8 mouse cellular contexts compared by ENCODE assay signal in genomic region chr6:125132470-125132869, GRCm38 (mm10). TPM values are rescaled to one million over a fixed set of nuclear protein-coding genes. Genes with fewer than 3 reads are reported as not detected.
A peak's percentile ranks its signal among the peaks of the same experiment; 100 is the strongest.
DNase-seq lines count a peak whose midpoint lies in the region; ATAC-seq and TF ChIP-seq lines count a peak whose summit lies in the region.

No protein-coding gene starts in this region.

- no peaks in the 10 kb centered on the region; the same call in 1 of the 2 replicates for H3K4me1 ChIP-seq in heart, embryonic 11.5 days (ENCODE audit: control insufficient read depth, insufficient read depth, low read length)
- H3K4me1 ChIP-seq in forebrain, embryonic 13.5 days = peaks cover 20% of the 10 kb centered on the region
- H3K4me1 ChIP-seq in liver, embryonic 13.5 days (replicated peaks) = peaks cover 38% of the 10 kb centered on the region

- H3K27ac ChIP-seq in heart, embryonic 11.5 days (ENCODE audit: low read depth, low read length) = no peak overlapping the region
- no peak overlapping the region for H3K27ac ChIP-seq in forebrain, embryonic 13.5 days
- peak overlapping the region; percentile 88 for H3K27ac ChIP-seq in liver, embryonic 13.5 days

- H3K4me2 ChIP-seq in heart, embryonic 11.5 days = peak overlapping the region; percentile 91
- H3K4me2 ChIP-seq in forebrain, embryonic 13.5 days = peak overlapping the region; percentile 96
- H3K4me2 ChIP-seq in liver, embryonic 13.5 days = peak overlapping the region; percentile 97

- peaks cover 49% of the 10 kb centered on the region for H3K36me3 ChIP-seq in heart, embryonic 11.5 days (ENCODE audit: control insufficient read depth, insufficient read depth, low read length)
- H3K36me3 ChIP-seq in C2C12 (ENCODE audit: control insufficient read depth, insufficient read depth) = peaks cover 67% of the 10 kb centered on the region
- H3K36me3 ChIP-seq in forebrain, embryonic 13.5 days (ENCODE audit: poor library complexity, severe bottlenecking) = peaks cover 75% of the 10 kb centered on the region
- H3K36me3 ChIP-seq in liver, embryonic 13.5 days = peaks cover 77% of the 10 kb centered on the region

- peaks cover 57% of the 10 kb centered on the region for H3K79me2 ChIP-seq in C2C12 (ENCODE audit: control insufficient read depth, insufficient read depth)

- H3K79me3 ChIP-seq in C2C12 (ENCODE audit: low read depth) = peaks cover 44% of the 10 kb centered on the region

- H3ac ChIP-seq in C2C12 (ENCODE audit: control insufficient read depth, insufficient read length, low read depth) = peak overlapping the region; percentile 88

- no peaks in the 10 kb centered on the region for H3K9me3 ChIP-seq in heart, embryonic 11.5 days (replicated peaks; ENCODE audit: control insufficient read depth, low read length)
- H3K9me3 ChIP-seq in forebrain, embryonic 13.5 days (replicated peaks) = no peaks in the 10 kb centered on the region
- H3K9me3 ChIP-seq in liver, embryonic 13.5 days (replicated peaks) = no peaks in the 10 kb centered on the region

- no peaks in the 10 kb centered on the region for H3K27me3 ChIP-seq in heart, embryonic 11.5 days (ENCODE audit: control insufficient read depth, insufficient read depth, low read length)
- H3K27me3 ChIP-seq in C2C12 (ENCODE audit: control insufficient read depth, insufficient read depth, insufficient read length) = no peaks in the 10 kb centered on the region
- no peaks in the 10 kb centered on the region for H3K27me3 ChIP-seq in forebrain, embryonic 13.5 days
- H3K27me3 ChIP-seq in liver, embryonic 13.5 days = no peaks in the 10 kb centered on the region

- H3K9ac ChIP-seq in heart, embryonic 11.5 days (ENCODE audit: low read depth, low read length) = peak overlapping the region; percentile 79
- H3K9ac ChIP-seq in forebrain, embryonic 13.5 days = peak overlapping the region; percentile 88
- H3K9ac ChIP-seq in liver, embryonic 13.5 days = peak overlapping the region; percentile 88

- peak overlapping the region; percentile 68 for H3K4me3 ChIP-seq in heart, embryonic 11.5 days (ENCODE audit: low read depth, low read length)
- peak overlapping the region; percentile 91 for H3K4me3 ChIP-seq in C2C12 (ENCODE audit: insufficient read depth, poor library complexity, severe bottlenecking)
- peak overlapping the region; percentile 78 for H3K4me3 ChIP-seq in forebrain, embryonic 13.5 days
- H3K4me3 ChIP-seq in liver, embryonic 13.5 days (replicated peaks) = peak overlapping the region; percentile 95

- no peak for DNase-seq in heart, adult 8-10 months (ENCODE audit: low spot score)
- no peak for DNase-seq in liver, embryonic 13.5 days
- DNase-seq in embryo, embryonic 9.5 days (ENCODE audit: extremely low spot score) = no peak

- no peak for ATAC-seq in heart, embryonic 11.5 days (replicated peaks; ENCODE audit: insufficient number of reproducible peaks, low FRiP score, low TSS enrichment)
- ATAC-seq in forebrain, embryonic 13.5 days = no peak
- no peak for ATAC-seq in liver, embryonic 13.5 days (ENCODE audit: low read depth)
- no peak for ATAC-seq in cerebellum, adult (ENCODE audit: insufficient number of reproducible peaks, low FRiP score, low TSS enrichment)
- ATAC-seq in activated CD4-positive, CD25-positive, alpha-beta regulatory T cell, adult 4 months = no peak

- no peak for TF ChIP-seq CTCF in C2C12 (IDR thresholded peaks at IDR 0.05; ENCODE audit: control insufficient read depth, insufficient read depth, insufficient read length)

- 6% methylated on average over 11 of the region's 11 CpGs for WGBS in heart, embryonic 11.5 days (ENCODE audit: insufficient replicate concordance)
- 12% methylated on average over 11 of the region's 11 CpGs for WGBS in forebrain, embryonic 13.5 days
- WGBS in liver, embryonic 13.5 days (ENCODE audit: insufficient replicate concordance) = under 1% methylated on average over 11 of the region's 11 CpGs

TF ChIP-seq in C2C12, 6 proteins besides CTCF, POLR2A, EP300 and RAD21:
- TF ChIP-seq FOSL1 (IDR thresholded peaks at IDR 0.05; ENCODE audit: insufficient read depth, low read length, poor library complexity, severe bottlenecking) (no peak), USF1 (IDR thresholded peaks at IDR 0.05; ENCODE audit: low read depth) (no peak), MYOG (IDR thresholded peaks at IDR 0.05; ENCODE audit: control insufficient read depth, extremely low read depth, insufficient read length) (no peak)

RNA-seq across cellular contexts. Expression of gene Nop2, which starts 0.8 kb away (rescaled TPM):
- 50.7 and 52.9 TPM in 2 replicates for polyA plus RNA-seq in heart, embryonic 11.5 days (2014; fragmentation: Nextera tagmentation; extraction: Ambion mirVana)
- total RNA-seq in heart, adult 8-10 months (2022) = 10 to 100 TPM; 16.5 to 21.5 (median 20.3) TPM
- 132 TPM for polyA plus RNA-seq in C2C12 (2012; fragmentation: generic; extraction: Trizol)
- 49.1 and 58.3 TPM in 2 replicates for polyA plus RNA-seq in forebrain, embryonic 13.5 days (2015; fragmentation: Nextera tagmentation; extraction: Ambion mirVana)
- 60.6 and 65.5 TPM in 2 replicates for polyA plus RNA-seq in liver, embryonic 13.5 days (2015; fragmentation: Nextera tagmentation; extraction: Ambion mirVana)
- polyA plus RNA-seq in activated CD4-positive, CD25-positive, alpha-beta regulatory T cell, adult 4 months (2017; shearing (Covaris generic)) = 10 to 100 TPM; 40.6 to 50.3 TPM

RNA-seq across cellular contexts. Expression of gene Iffo1, which starts 12.6 kb away (rescaled TPM):
- polyA plus RNA-seq in heart, embryonic 11.5 days (2014; fragmentation: Nextera tagmentation; extraction: Ambion mirVana) = 6.7 and 11.0 TPM in 2 replicates
- total RNA-seq in heart, adult 8-10 months (2022) = 10 to 100 TPM in 2 of 4 experiments, 1 to 10 TPM in 2; 5.2 to 11.9 (median 9.4) TPM
- polyA plus RNA-seq in C2C12 (2012; fragmentation: generic; extraction: Trizol) = 18.4 TPM
- polyA plus RNA-seq in forebrain, embryonic 13.5 days (2015; fragmentation: Nextera tagmentation; extraction: Ambion mirVana) = 11.9 and 14.4 TPM in 2 replicates
- polyA plus RNA-seq in liver, embryonic 13.5 days (2015; fragmentation: Nextera tagmentation; extraction: Ambion mirVana) = 3.7 and 3.9 TPM in 2 replicates
- polyA plus RNA-seq in activated CD4-positive, CD25-positive, alpha-beta regulatory T cell, adult 4 months (2017; shearing (Covaris generic)) = 10 to 100 TPM in 1 of 2 experiments, 1 to 10 TPM in 1; 6.9 to 13.3 TPM

RNA-seq across cellular contexts. Expression of gene Gapdh, which starts 33.8 kb away (rescaled TPM):
- polyA plus RNA-seq in heart, embryonic 11.5 days (2014; fragmentation: Nextera tagmentation; extraction: Ambion mirVana) = 4,443 and 4,472 TPM in 2 replicates
- 1,000 to 10,000 TPM; 4,410 to 5,784 (median 5,238) TPM for total RNA-seq in heart, adult 8-10 months (2022)
- polyA plus RNA-seq in C2C12 (2012; fragmentation: generic; extraction: Trizol) = 7,334 TPM
- polyA plus RNA-seq in forebrain, embryonic 13.5 days (2015; fragmentation: Nextera tagmentation; extraction: Ambion mirVana) = 1,974 and 2,008 TPM in 2 replicates
- polyA plus RNA-seq in liver, embryonic 13.5 days (2015; fragmentation: Nextera tagmentation; extraction: Ambion mirVana) = 1,179 and 1,220 TPM in 2 replicates
- 100 to 1,000 TPM; 300 to 540 TPM for polyA plus RNA-seq in activated CD4-positive, CD25-positive, alpha-beta regulatory T cell, adult 4 months (2017; shearing (Covaris generic))

RNA-seq across cellular contexts. Expression of gene Chd4, which starts 36.7 kb away (rescaled TPM):
- 64.4 and 67.8 TPM in 2 replicates for polyA plus RNA-seq in heart, embryonic 11.5 days (2014; fragmentation: Nextera tagmentation; extraction: Ambion mirVana)
- 100 to 1,000 TPM; 100 to 126 (median 113) TPM for total RNA-seq in heart, adult 8-10 months (2022)
- polyA plus RNA-seq in C2C12 (2012; fragmentation: generic; extraction: Trizol) = 99.7 TPM
- polyA plus RNA-seq in forebrain, embryonic 13.5 days (2015; fragmentation: Nextera tagmentation; extraction: Ambion mirVana) = 114 and 119 TPM in 2 replicates
- polyA plus RNA-seq in liver, embryonic 13.5 days (2015; fragmentation: Nextera tagmentation; extraction: Ambion mirVana) = 29.2 and 30.0 TPM in 2 replicates
- 10 to 100 TPM; 49.4 to 66.6 TPM for polyA plus RNA-seq in activated CD4-positive, CD25-positive, alpha-beta regulatory T cell, adult 4 months (2017; shearing (Covaris generic))

RNA-seq across cellular contexts. Expression of gene Ncapd2, which starts 59.0 kb away (rescaled TPM):
- polyA plus RNA-seq in heart, embryonic 11.5 days (2014; fragmentation: Nextera tagmentation; extraction: Ambion mirVana) = 82.3 and 84.0 TPM in 2 replicates
- total RNA-seq in heart, adult 8-10 months (2022) = 10 to 100 TPM; 14.3 to 18.7 (median 15.6) TPM
- 78.7 TPM for polyA plus RNA-seq in C2C12 (2012; fragmentation: generic; extraction: Trizol)
- polyA plus RNA-seq in forebrain, embryonic 13.5 days (2015; fragmentation: Nextera tagmentation; extraction: Ambion mirVana) = 146 and 153 TPM in 2 replicates
- polyA plus RNA-seq in liver, embryonic 13.5 days (2015; fragmentation: Nextera tagmentation; extraction: Ambion mirVana) = 94.5 and 101 TPM in 2 replicates
- 10 to 100 TPM; 33.1 to 61.3 TPM for polyA plus RNA-seq in activated CD4-positive, CD25-positive, alpha-beta regulatory T cell, adult 4 months (2017; shearing (Covaris generic))
